Mouse (Mus musculus) gastrocnemius, adult 8-10 months (tissue): ENCODE measurements around the gene Ifna9. TPM values are rescaled to one million over a fixed set of nuclear protein-coding genes. Genes with fewer than 3 reads are reported as not detected.
A peak's percentile ranks its signal among the peaks of the same experiment; 100 is the strongest.
"Not testable (repeated sequence)": the region's sequence is repeated elsewhere in the genome, so short reads cannot be mapped to it uniquely, and the experiment has no call there.

Experiments
- DNase-seq, 2 experiments: peaks; one replicate each; pipeline ENCODE4 v3.0.0; 2022; ENCODE audit warnings: low spot score in 2 of 2
- total RNA-seq, 4 experiments: library from RNA; stranded (reverse); gene quantifications; 2 replicates each; pipeline ENCODE4 v1.2.4; 2022

Ifna9 gene
- total RNA-seq: not detected

DNA sequence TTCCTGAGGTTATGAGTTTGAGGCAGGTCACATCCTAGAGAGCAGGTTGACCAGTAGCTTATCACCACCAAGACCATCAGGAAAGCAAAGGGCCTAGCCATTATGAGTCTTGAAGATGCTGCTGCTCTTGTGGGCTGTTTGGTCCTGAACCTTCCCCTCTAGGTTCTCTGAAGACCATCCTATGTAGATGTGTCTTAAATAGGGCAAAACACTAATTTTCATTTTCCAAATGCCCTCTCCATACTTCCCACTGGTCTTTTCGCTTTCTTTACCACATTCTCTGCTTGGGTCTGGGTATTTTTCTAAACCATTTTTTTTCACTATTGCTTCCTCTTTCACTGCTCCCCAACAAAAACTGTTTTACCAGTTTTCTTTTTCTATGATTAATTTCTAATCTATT, at the start of gene Ifna9:
Ifna9 (minus strand) TSS at position 101 of the 400 bp plus-strand sequence.
- DNase-seq: no peak

GRCm38 (mm10) chr4:88641077-88641831, 49.1 kb upstream of the Ifna9 start:
- peak; percentile 65 to 70 for DNase-seq

- DNase-seq: no peak
Observed at GRCm38 (mm10) chr4:88640704-88641076, 48.5 kb upstream of the Ifna9 start.

- no peak for DNase-seq
Observed at GRCm38 (mm10) chr4:88634311-88634710, 42.1 kb upstream of the Ifna9 start, which contains the start of gene C87499. Gene C87499, minus strand, starts transcription at chr4:88634411.

- no peak for DNase-seq
Observed at GRCm38 (mm10) chr4:88603276-88603675, 11.1 kb upstream of the Ifna9 start, which contains the start of gene Ifna12. Gene Ifna12, minus strand, starts transcription at chr4:88603376.

- no peak for DNase-seq
Observed at GRCm38 (mm10) chr4:88571698-88572097, 20.5 kb downstream of the Ifna9 start, which contains the start of gene Ifna14. Gene Ifna14, minus strand, starts transcription at chr4:88571798.

DNA sequence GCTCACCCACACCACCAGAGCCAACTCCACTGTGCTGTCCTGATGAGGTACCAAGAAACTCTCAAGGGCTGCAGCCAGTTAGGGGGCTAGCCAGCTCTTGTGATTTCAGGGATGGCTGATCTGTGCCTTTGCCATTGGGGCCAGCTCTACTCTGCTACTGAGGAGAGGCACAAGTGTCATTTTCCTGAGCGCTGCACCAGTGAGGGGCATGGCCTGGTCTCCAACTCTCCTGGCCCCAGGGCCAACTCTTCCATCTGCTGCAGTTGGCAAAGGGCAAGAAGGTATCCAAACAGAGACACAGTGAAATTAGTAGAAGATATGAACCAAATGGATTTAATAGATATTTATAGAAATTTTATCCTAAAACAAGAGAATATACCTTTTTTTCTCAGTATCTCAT, 30.4 kb downstream of the Ifna9 start:
- DNase-seq: no peak

GRCm38 (mm10) chr4:88558145-88558544, 34.0 kb downstream of the Ifna9 start, which contains the start of gene Ifna15:
Gene Ifna15, minus strand, starts transcription at chr4:88558245.
- DNase-seq: not testable (repeated sequence)

DNA sequence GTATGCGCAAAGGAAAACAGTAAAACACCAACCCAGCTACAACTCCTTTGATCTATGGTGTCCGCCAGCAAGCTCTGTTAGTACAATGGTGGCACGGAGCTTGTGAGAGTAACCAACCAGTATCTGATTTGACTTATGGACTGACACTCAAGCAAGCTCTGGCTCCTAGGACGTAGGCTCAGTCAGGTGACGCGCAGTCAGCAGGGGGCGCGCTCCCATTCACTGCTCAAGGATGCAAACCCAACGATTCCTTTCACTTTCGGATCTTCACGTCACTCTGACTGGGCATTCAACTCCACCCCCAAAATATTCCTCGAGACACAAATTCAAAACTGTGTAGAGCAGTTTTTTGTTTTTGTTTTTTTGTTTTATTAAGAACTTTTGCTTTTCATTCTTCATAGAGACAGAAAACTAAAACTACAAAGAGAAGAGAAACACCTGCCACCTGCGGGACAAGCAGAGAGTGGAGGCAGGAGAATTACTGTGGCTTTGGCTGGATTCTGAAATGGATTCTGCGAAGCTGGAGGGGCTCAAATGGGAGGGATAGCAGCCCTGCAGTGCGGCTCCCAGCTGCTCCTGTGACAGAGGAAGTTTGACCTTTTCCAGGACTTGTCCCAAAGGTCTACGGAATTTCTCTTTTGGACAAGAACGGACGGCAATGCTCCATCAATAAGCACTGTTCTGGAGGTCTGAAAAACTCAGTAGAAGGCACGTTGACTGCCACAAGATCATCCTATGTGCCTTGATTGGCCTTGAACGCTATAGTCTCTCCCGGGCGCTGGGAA, 41.8 kb downstream of the Ifna9 start:
- peak; percentile 57 to 63 for DNase-seq

DNA sequence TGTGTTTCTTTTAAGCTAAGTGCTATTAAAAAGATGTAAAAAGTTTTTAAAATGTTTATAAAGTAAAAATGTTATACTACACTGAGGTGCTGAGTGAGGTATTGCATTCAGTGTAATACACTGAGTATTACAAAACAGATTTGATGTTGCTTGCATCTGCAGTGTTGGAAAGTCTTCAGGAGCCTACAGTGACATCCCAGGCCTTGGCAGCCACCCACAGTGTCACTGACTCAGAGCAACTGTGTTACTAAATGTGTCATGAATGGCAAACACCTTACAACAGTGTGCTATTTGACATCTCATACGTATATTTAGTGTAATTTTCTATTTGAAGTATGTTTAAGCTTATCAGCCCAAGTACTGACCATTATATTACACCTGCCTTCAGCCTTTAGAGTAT, 44.2 kb downstream of the Ifna9 start:
- no peak for DNase-seq

DNA sequence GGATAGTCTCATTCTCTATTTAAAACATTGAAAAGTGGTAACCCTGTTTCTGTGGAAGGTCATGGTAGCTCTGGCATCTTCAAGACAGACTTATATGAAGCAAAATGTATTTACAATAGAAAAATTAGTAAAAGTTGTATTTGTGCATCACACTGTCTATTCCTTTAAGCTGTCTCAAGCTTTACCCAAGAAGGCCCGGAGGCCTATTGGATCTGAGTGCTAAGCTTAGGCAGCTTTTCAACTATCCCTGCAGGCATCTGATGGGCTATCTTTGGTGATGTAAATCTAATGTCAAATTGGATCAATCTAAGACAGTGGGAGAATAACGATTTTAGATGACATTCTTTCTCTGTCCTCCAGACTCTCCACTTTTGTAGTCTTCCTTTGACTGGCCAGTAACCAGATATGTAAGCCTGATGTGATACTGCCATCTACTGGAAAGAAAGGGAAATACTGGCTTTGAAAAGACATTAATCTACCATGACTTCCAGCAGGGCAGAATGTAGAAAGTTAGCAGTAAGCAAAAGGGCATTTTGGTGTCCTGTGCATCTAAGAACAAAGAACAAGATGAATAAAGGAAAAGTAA, 48.4 kb downstream of the Ifna9 start:
- no peak for DNase-seq

Other genes starting within 250 kb of the Ifna9 start
- gene Hacd4, start 153.5 kb downstream of the Ifna9 start, total RNA-seq: 1 to 10 TPM in 1 of 4 experiments, under 1 TPM in 3; 0.24 to 1.5 (median 0.87) TPM
- gene Ifnb1, start 69.6 kb downstream of the Ifna9 start, total RNA-seq: not detected
- gene Ifna15, start 34.1 kb downstream of the Ifna9 start, total RNA-seq: not detected
- not detected for gene Ifna14, start 20.6 kb downstream of the Ifna9 start, total RNA-seq
- not detected for gene Ifna12, start 11.0 kb upstream of the Ifna9 start, total RNA-seq
- not detected for gene C87499, start 42.0 kb upstream of the Ifna9 start, total RNA-seq
- gene Ifna13, start 52.1 kb upstream of the Ifna9 start, total RNA-seq: not detected
- gene Ifna16, start 84.5 kb upstream of the Ifna9 start, total RNA-seq: not detected
- gene Ifna2, start 91.5 kb upstream of the Ifna9 start, total RNA-seq: not detected
- gene Ifnab, start 99.0 kb upstream of the Ifna9 start, total RNA-seq: not detected
- under 1 TPM in 3 of 4 experiments, not detected in 1; 0.24 to 0.51 (median 0.38) TPM for gene Gm26566, start 129.4 kb upstream of the Ifna9 start, total RNA-seq
- 10 to 100 TPM; 54.5 to 64.5 (median 57.9) TPM for gene Klhl9, start 130.1 kb upstream of the Ifna9 start, total RNA-seq
- not detected for gene Gm13271, start 162.5 kb upstream of the Ifna9 start, total RNA-seq
- gene Gm13283, start 167.7 kb upstream of the Ifna9 start, total RNA-seq: not detected
- gene Gm13290, start 181.4 kb upstream of the Ifna9 start, total RNA-seq: not detected
- not detected for gene Gm13289, start 184.5 kb upstream of the Ifna9 start, total RNA-seq
- gene Gm13272, start 187.5 kb upstream of the Ifna9 start, total RNA-seq: not detected
- not detected for gene Ifnz, start 189.7 kb upstream of the Ifna9 start, total RNA-seq
- gene Gm13276, start 193.3 kb upstream of the Ifna9 start, total RNA-seq: not detected
- gene Gm13277, start 196.2 kb upstream of the Ifna9 start, total RNA-seq: not detected
- gene Gm13278, start 199.2 kb upstream of the Ifna9 start, total RNA-seq: not detected
- gene Gm13275, start 202.1 kb upstream of the Ifna9 start, total RNA-seq: not detected
- not detected for gene Gm13279, start 205.0 kb upstream of the Ifna9 start, total RNA-seq
- not detected for gene Gm13285, start 207.3 kb upstream of the Ifna9 start, total RNA-seq
- gene Gm13287, start 210.9 kb upstream of the Ifna9 start, total RNA-seq: not detected
- not detected for gene Gm13288, start 213.1 kb upstream of the Ifna9 start, total RNA-seq
- not detected for gene Ifna7, start 223.8 kb upstream of the Ifna9 start, total RNA-seq
- gene Ifna11, start 227.6 kb upstream of the Ifna9 start, total RNA-seq: not detected
- gene Ifna6, start 235.0 kb upstream of the Ifna9 start, total RNA-seq: not detected
- gene Ifna5, start 243.1 kb upstream of the Ifna9 start, total RNA-seq: not detected
- gene Ifna4, start 249.5 kb upstream of the Ifna9 start, total RNA-seq: not detected